In the genomic region with DNA sequence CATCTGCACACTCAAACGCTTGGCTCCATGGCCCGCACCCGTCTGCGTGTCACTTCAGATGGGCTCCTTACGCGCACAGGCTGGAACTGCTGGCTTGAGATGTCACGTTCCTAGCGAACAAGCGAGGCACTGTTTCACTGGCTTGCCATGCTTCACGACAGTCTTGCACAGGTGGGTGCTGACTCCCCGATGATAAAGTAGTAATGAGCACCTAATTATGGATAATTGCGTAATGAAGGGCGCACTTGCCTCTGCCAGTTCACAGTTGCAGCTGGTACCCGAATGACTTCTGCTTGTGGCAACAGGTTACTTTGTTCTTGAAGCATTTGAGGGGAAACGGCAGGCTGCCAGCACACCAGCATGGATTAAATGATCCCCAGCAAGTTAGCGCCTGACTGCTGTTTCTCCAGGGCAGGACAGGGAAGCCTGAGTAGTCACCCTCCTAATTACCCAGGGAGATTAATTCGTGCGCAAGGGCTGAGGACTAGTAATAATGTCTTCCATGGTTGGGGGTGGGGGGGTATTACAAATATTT, we compare ENCODE assay signal across 10 mouse cellular contexts.
DNase-seq lines count a peak whose midpoint lies in the region; ATAC-seq lines count a peak whose summit lies in the region.
"Had no signal": no experiment of that assay in that cellular context is flagged by ENCODE, and none has a peak within 500 bp of the region (broad histone marks: within the 10 kb centered on the region; RNA-seq: fewer than 3 reads in every experiment).

No protein-coding gene starts in this region.

- no peak overlapping the region for H3K27ac ChIP-seq in forebrain, embryonic 16.5 days (ENCODE audit: low read length)
- no peak overlapping the region for H3K27ac ChIP-seq in neural tube, embryonic 15.5 days (replicated peaks)

- no peaks in the 10 kb centered on the region for H3K36me3 ChIP-seq in forebrain, embryonic 16.5 days (ENCODE audit: control insufficient read depth, insufficient read depth)
- H3K36me3 ChIP-seq in neural tube, embryonic 15.5 days: no peaks in the 10 kb centered on the region
- H3K36me3 ChIP-seq: G1E had no signal

- intact Hi-C loops in left cerebral cortex, postnatal 4 days (cut with DNase I): no loop called here

- H3K9me3 ChIP-seq in forebrain, embryonic 16.5 days (ENCODE audit: control insufficient read depth, low read length): no peaks in the 10 kb centered on the region
- no peaks in the 10 kb centered on the region for H3K9me3 ChIP-seq in neural tube, embryonic 15.5 days (replicated peaks)

- peak overlapping the region; percentile 45 for H3K4me2 ChIP-seq in forebrain, embryonic 16.5 days (ENCODE audit: low read length)
- peak overlapping the region; percentile 48 for H3K4me2 ChIP-seq in neural tube, embryonic 15.5 days
- H3K4me2 ChIP-seq: liver, embryonic 11.5 days had no signal

- no peak overlapping the region for H3K9ac ChIP-seq in forebrain, embryonic 16.5 days (replicated peaks; ENCODE audit: low read depth, low read length)
- no peak overlapping the region for H3K9ac ChIP-seq in neural tube, embryonic 15.5 days (replicated peaks)

- peak; percentile 61 for DNase-seq in left cerebral cortex, postnatal 4 days
- DNase-seq in left cerebral cortex, adult 9 months (ENCODE audit: low spot score in 2 of 2): no peak
- DNase-seq in kidney, postnatal 10 days: peak; percentile 25
- DNase-seq in urinary bladder, adult 18-20 months (ENCODE audit: low spot score in 2 of 2): no peak
- DNase-seq in layer of hippocampus, postnatal 10 days (ENCODE audit: low spot score in 2 of 2): no peak
- DNase-seq: thymus, postnatal 36 days had no signal

- WGBS in forebrain, embryonic 16.5 days: 18% methylated on average over 18 of the region's 18 CpGs
- 31% methylated on average over 18 of the region's 18 CpGs for WGBS in neural tube, embryonic 15.5 days

- H3K27me3 ChIP-seq in forebrain, embryonic 16.5 days (replicated peaks; ENCODE audit: control insufficient read depth, insufficient read depth, low read length): peaks cover 7% of the 10 kb centered on the region
- H3K27me3 ChIP-seq in neural tube, embryonic 15.5 days (replicated peaks): peaks cover 3% of the 10 kb centered on the region; the same call in 1 of the 2 replicates

- peak; percentile 58; the same call in 1 of the 2 replicates for ATAC-seq in forebrain, embryonic 16.5 days
- no peak for ATAC-seq in neural tube, embryonic 15.5 days (ENCODE audit: low FRiP score)

- peaks cover 9% of the 10 kb centered on the region for H3K4me1 ChIP-seq in forebrain, embryonic 16.5 days (replicated peaks; ENCODE audit: control insufficient read depth, insufficient read depth, low read length)
- H3K4me1 ChIP-seq in neural tube, embryonic 15.5 days: peaks cover 15% of the 10 kb centered on the region

- H3K4me3 ChIP-seq in forebrain, embryonic 16.5 days (replicated peaks; ENCODE audit: low read length): no peak overlapping the region
- no peak overlapping the region for H3K4me3 ChIP-seq in neural tube, embryonic 15.5 days (replicated peaks)

Comparison
In these comparisons a context has a peak if more than half of its experiments do, and no peak if none do; other contexts are left out.
1. DNase-seq: peak in left cerebral cortex, postnatal 4 days (single experiment) and kidney, postnatal 10 days (single experiment); none in left cerebral cortex, adult 9 months (0 of 2), urinary bladder, adult 18-20 months (0 of 2) and layer of hippocampus, postnatal 10 days (0 of 2).